In genomic region chr2:117299596-117300448, GRCm38 (mm10) we compare ENCODE assay signal across 22 mouse cellular contexts. TPM values are rescaled to one million over a fixed set of nuclear protein-coding genes. Genes with fewer than 3 reads are reported as not detected.
DNase-seq lines count a peak whose midpoint lies in the region; ATAC-seq and TF ChIP-seq lines count a peak whose summit lies in the region.
"Had no signal": no experiment of that assay in that cellular context is flagged by ENCODE, and none has a peak within 500 bp of the region (broad histone marks: within the 10 kb centered on the region; RNA-seq: fewer than 3 reads in every experiment).

No protein-coding gene starts in this region.

- TF ChIP-seq POLR2A in liver, adult 2 months (IDR thresholded peaks at IDR 0.05; ENCODE audit: extremely low read depth, insufficient read depth, low read length), result no peak
- TF ChIP-seq POLR2A in bone marrow, adult 2 months (IDR thresholded peaks at IDR 0.05; ENCODE audit: borderline replicate concordance, control insufficient read depth, low read depth, low read length), result no peak

- WGBS in liver, adult 2 months, result 87% methylated on average over 16 of the region's 16 CpGs
- WGBS in liver, embryonic 11.5 days, result 78% methylated on average over 16 of the region's 16 CpGs
- 67% methylated on average over 16 of the region's 16 CpGs for WGBS in bone marrow, adult 2 months
- WGBS in midbrain, embryonic 13.5 days, result 88% methylated on average over 16 of the region's 16 CpGs
- WGBS in midbrain, embryonic 11.5 days, result 87% methylated on average over 16 of the region's 16 CpGs

- H3K9ac ChIP-seq in liver, adult 2 months (ENCODE audit: low read depth, low read length), result no peak overlapping the region
- no peak overlapping the region for H3K9ac ChIP-seq in liver, embryonic 11.5 days (ENCODE audit: low read depth, low read length)
- no peak overlapping the region for H3K9ac ChIP-seq in midbrain, embryonic 13.5 days (replicated peaks)
- no peak overlapping the region for H3K9ac ChIP-seq in midbrain, embryonic 11.5 days (ENCODE audit: low read length)
- H3K9ac ChIP-seq: forebrain, embryonic 12.5 days; heart, embryonic 15.5 days; liver, embryonic 12.5 days had no signal

- ATAC-seq in liver, embryonic 11.5 days (replicated peaks; ENCODE audit: low FRiP score), result no peak
- no peak for ATAC-seq in midbrain, embryonic 13.5 days
- ATAC-seq in midbrain, embryonic 11.5 days (ENCODE audit: low FRiP score), result no peak
- ATAC-seq: activated CD4-positive, CD25-positive, alpha-beta regulatory T cell, adult 4 months; hindbrain, embryonic 16.5 days; intestine, postnatal 0 days; liver, embryonic 12.5 days had no signal

- no peaks in the 10 kb centered on the region for H3K79me2 ChIP-seq in liver, adult 2 months (ENCODE audit: control insufficient read depth, insufficient read depth, low read length)

- H3K4me2 ChIP-seq in liver, embryonic 11.5 days, result no peak overlapping the region
- no peak overlapping the region for H3K4me2 ChIP-seq in midbrain, embryonic 13.5 days (replicated peaks)
- no peak overlapping the region for H3K4me2 ChIP-seq in midbrain, embryonic 11.5 days
- H3K4me2 ChIP-seq: forebrain, embryonic 12.5 days; heart, embryonic 15.5 days; liver, embryonic 12.5 days had no signal

- H3K36me3 ChIP-seq in liver, adult 2 months (ENCODE audit: control insufficient read depth, insufficient read depth, low read length), result no peaks in the 10 kb centered on the region
- no peaks in the 10 kb centered on the region for H3K36me3 ChIP-seq in liver, embryonic 11.5 days (ENCODE audit: control insufficient read depth, insufficient read depth, low read length)
- H3K36me3 ChIP-seq in midbrain, embryonic 13.5 days, result no peaks in the 10 kb centered on the region
- H3K36me3 ChIP-seq in midbrain, embryonic 11.5 days (ENCODE audit: control insufficient read depth, insufficient read depth, low read length), result no peaks in the 10 kb centered on the region
- H3K36me3 ChIP-seq: forebrain, embryonic 12.5 days; heart, embryonic 15.5 days; limb, embryonic 10.5 days; liver, embryonic 12.5 days; midbrain, embryonic 10.5 days had no signal

- H3K27me3 ChIP-seq in liver, adult 2 months (ENCODE audit: control insufficient read depth, insufficient read depth, low read length), result no peaks in the 10 kb centered on the region
- no peaks in the 10 kb centered on the region for H3K27me3 ChIP-seq in liver, embryonic 11.5 days (replicated peaks; ENCODE audit: control insufficient read depth, insufficient read depth, low read length)
- no peaks in the 10 kb centered on the region for H3K27me3 ChIP-seq in midbrain, embryonic 13.5 days
- H3K27me3 ChIP-seq in midbrain, embryonic 11.5 days (ENCODE audit: control insufficient read depth, insufficient read depth, low read length), result no peaks in the 10 kb centered on the region
- H3K27me3 ChIP-seq: forebrain, embryonic 12.5 days; heart, embryonic 15.5 days; liver, embryonic 12.5 days had no signal

- no peak overlapping the region for H3K27ac ChIP-seq in liver, adult 2 months (replicated peaks; ENCODE audit: insufficient read depth, low read depth, low read length)
- H3K27ac ChIP-seq in liver, embryonic 11.5 days (ENCODE audit: low read depth, low read length), result no peak overlapping the region
- H3K27ac ChIP-seq in bone marrow, adult 2 months (ENCODE audit: control insufficient read depth, insufficient read depth, low read depth, low read length, poor library complexity), result no peak overlapping the region
- H3K27ac ChIP-seq in midbrain, embryonic 13.5 days, result no peak overlapping the region
- no peak overlapping the region for H3K27ac ChIP-seq in midbrain, embryonic 11.5 days (ENCODE audit: low read depth, low read length)
- H3K27ac ChIP-seq: forebrain, embryonic 12.5 days; heart, embryonic 15.5 days; limb, embryonic 10.5 days; liver, embryonic 12.5 days; midbrain, embryonic 10.5 days had no signal

- DNase-seq in liver, adult 2 months (ENCODE audit: extremely low read depth, low read depth, low spot score), result peak; percentile 19
- no peak for DNase-seq in liver, embryonic 11.5 days (ENCODE audit: low spot score)
- DNase-seq in fibroblast of lung, adult 2 months (ENCODE audit: low read depth), result peak; percentile 34
- DNase-seq in kidney, adult 18-20 months, result no peak
- DNase-seq in midbrain, embryonic 11.5 days (ENCODE audit: low spot score, missing footprints), result no peak
- DNase-seq: adrenal gland, postnatal 10 days; cerebellum, adult 11-12 months; cerebellum, postnatal 14 days; embryo, embryonic 11 days; gastrocnemius, postnatal 14 days; lung, adult 2 months had no signal

- no peak overlapping the region for H3K4me3 ChIP-seq in liver, adult 2 months (ENCODE audit: insufficient read depth, low read depth, low read length)
- H3K4me3 ChIP-seq in liver, embryonic 11.5 days (ENCODE audit: low read depth, low read length), result no peak overlapping the region
- H3K4me3 ChIP-seq in bone marrow, adult 2 months (replicated peaks; ENCODE audit: control insufficient read depth, low read depth, low read length), result peak overlapping the region; percentile 2
- H3K4me3 ChIP-seq in midbrain, embryonic 13.5 days (replicated peaks), result no peak overlapping the region
- no peak overlapping the region for H3K4me3 ChIP-seq in midbrain, embryonic 11.5 days (ENCODE audit: low read depth, low read length)
- H3K4me3 ChIP-seq: forebrain, embryonic 12.5 days; heart, embryonic 15.5 days; limb, embryonic 10.5 days; liver, embryonic 12.5 days; midbrain, embryonic 10.5 days; myocyte had no signal

- TF ChIP-seq CTCF in liver, adult 2 months (IDR thresholded peaks at IDR 0.05; ENCODE audit: low read depth, low read length), result no peak
- TF ChIP-seq CTCF in bone marrow, adult 2 months (IDR thresholded peaks at IDR 0.05; ENCODE audit: control insufficient read depth, insufficient read depth, low read length), result no peak

- no peaks in the 10 kb centered on the region for H3K4me1 ChIP-seq in liver, adult 2 months (ENCODE audit: control insufficient read depth, insufficient read depth, low read length)
- H3K4me1 ChIP-seq in liver, embryonic 11.5 days (replicated peaks; ENCODE audit: control insufficient read depth, insufficient read depth, low read length), result no peaks in the 10 kb centered on the region
- H3K4me1 ChIP-seq in bone marrow, adult 2 months (ENCODE audit: control insufficient read depth, insufficient read depth, low read length), result no peaks in the 10 kb centered on the region; the same call in 1 of the 2 replicates
- no peaks in the 10 kb centered on the region for H3K4me1 ChIP-seq in midbrain, embryonic 13.5 days (replicated peaks)
- H3K4me1 ChIP-seq in midbrain, embryonic 11.5 days (ENCODE audit: control insufficient read depth, insufficient read depth, low read length), result no peaks in the 10 kb centered on the region
- H3K4me1 ChIP-seq: forebrain, embryonic 12.5 days; heart, embryonic 15.5 days; liver, embryonic 12.5 days; midbrain, embryonic 10.5 days had no signal

- H3K9me3 ChIP-seq in liver, embryonic 11.5 days (ENCODE audit: control insufficient read depth, low read length), result no peaks in the 10 kb centered on the region
- H3K9me3 ChIP-seq in midbrain, embryonic 13.5 days, result no peaks in the 10 kb centered on the region
- H3K9me3 ChIP-seq in midbrain, embryonic 11.5 days (ENCODE audit: control insufficient read depth, low read length), result no peaks in the 10 kb centered on the region
- H3K9me3 ChIP-seq: forebrain, embryonic 12.5 days; heart, embryonic 15.5 days; limb, embryonic 10.5 days; liver, embryonic 12.5 days; midbrain, embryonic 10.5 days had no signal

RNA-seq across cellular contexts. Expression of gene Rasgrp1, which starts 43.0 kb away (rescaled TPM):
- total RNA-seq in liver, adult 2 months (2014; rRNA removed), result 1.3 and 1.5 TPM in 2 replicates
- polyA plus RNA-seq in liver, adult 2 months (2012; rRNA removed), result 0.36 and 0.93 TPM in 2 replicates
- 0.26 and 0.62 TPM in 2 replicates for polyA plus RNA-seq in liver, embryonic 11.5 days (2014; fragmentation: Nextera tagmentation; extraction: Ambion mirVana)
- polyA plus RNA-seq in bone marrow, adult 2 months (2011; ENCODE audit: insufficient read depth, insufficient read length, low replicate concordance, missing spikeins), result 1.8 and 4.7 TPM in 2 replicates
- polyA plus RNA-seq in midbrain, embryonic 13.5 days (2015; fragmentation: Nextera tagmentation; extraction: Ambion mirVana), result 1.1 and 2.0 TPM in 2 replicates
- polyA plus RNA-seq in midbrain, embryonic 11.5 days (2014; fragmentation: Nextera tagmentation; extraction: Ambion mirVana), result 1.0 and 1.2 TPM in 2 replicates
- polyA plus RNA-seq: myocyte had no signal

RNA-seq across cellular contexts. Expression of gene Fam98b, which starts 50.3 kb away (rescaled TPM):
- 4.4 TPM in 2 replicates for total RNA-seq in liver, adult 2 months (2014; rRNA removed)
- 2.5 and 3.0 TPM in 2 replicates for polyA plus RNA-seq in liver, adult 2 months (2012; rRNA removed)
- 4.1 and 6.3 TPM in 2 replicates for polyA plus RNA-seq in liver, embryonic 11.5 days (2014; fragmentation: Nextera tagmentation; extraction: Ambion mirVana)
- polyA plus RNA-seq in bone marrow, adult 2 months (2011; ENCODE audit: insufficient read depth, insufficient read length, low replicate concordance, missing spikeins), result 11.9 and 12.7 TPM in 2 replicates
- polyA plus RNA-seq in midbrain, embryonic 13.5 days (2015; fragmentation: Nextera tagmentation; extraction: Ambion mirVana), result 21.3 and 21.6 TPM in 2 replicates
- polyA plus RNA-seq in midbrain, embryonic 11.5 days (2014; fragmentation: Nextera tagmentation; extraction: Ambion mirVana), result 8.3 and 9.1 TPM in 2 replicates

Comparison
In these comparisons a context has a peak if more than half of its experiments do, and no peak if none do; other contexts are left out.
1. DNase-seq: peak in liver, adult 2 months (single experiment) and fibroblast of lung, adult 2 months (single experiment); none in liver, embryonic 11.5 days (single experiment), kidney, adult 18-20 months (single experiment) and midbrain, embryonic 11.5 days (single experiment).